Mouse (Mus musculus) regulatory T cell (primary cell): ENCODE data around the gene Daam1.

Experiments used
- in situ Hi-C: fragments of 300-600 bp; cut with MboI, MseI; formaldehyde crosslinking; loops from one replicate; pipeline ENCODE4 v1.15.1; 2025; ENCODE audit warnings: high pct_unique_total_duplicates

The Daam1 gene

GRCm38 (mm10) chr12:72038866-72039265, 208.0 kb downstream of the Daam1 start:
- in situ Hi-C loops: loop anchor here (10.0 kb wide), 1 partner anchor 624 kb away; no protein-coding TSS in a partner anchor

DNA sequence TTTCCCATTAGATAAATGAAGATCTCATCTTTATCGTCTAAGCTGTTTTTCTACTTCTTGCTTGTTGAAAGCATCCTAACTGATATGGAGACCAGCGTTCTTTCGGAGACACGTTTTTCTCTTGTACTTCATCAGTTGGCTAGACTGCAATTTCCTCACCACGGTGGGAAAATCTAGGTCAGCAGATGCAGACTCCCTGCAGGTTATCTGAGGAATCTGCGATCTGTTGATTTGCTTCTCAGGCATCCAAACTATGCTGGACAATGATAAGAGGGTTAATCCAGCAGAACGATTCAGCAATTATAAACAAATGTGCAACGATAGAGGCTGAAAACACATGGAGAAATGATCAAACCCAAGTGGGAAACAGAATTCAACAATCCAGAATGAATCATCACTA, 208.6 kb downstream of the Daam1 start:
- in situ Hi-C loops: loop anchor here (10.0 kb wide), 1 partner anchor 625 kb away; no protein-coding TSS in a partner anchor

GRCm38 (mm10) chr12:72041238-72041637, 210.4 kb downstream of the Daam1 start:
- in situ Hi-C loops: no loop called here
